Mouse (Mus musculus) stomach, embryonic 15.5 days (tissue): ENCODE measurements around the gene 4930505A04Rik. TPM values are rescaled to one million over a fixed set of nuclear protein-coding genes. Genes with fewer than 3 reads are reported as not detected.

Source experiments
- ATAC-seq: fragments of 200-750 bp; cut with Nextera tagmentation; 2 replicates; pipeline ENCODE4 v1.8.0; 2017; ENCODE audit warnings: low read depth, moderate number of reproducible peaks, moderate TSS enrichment; ENCODE audit not compliant: insufficient read depth, low FRiP score
- H3K27ac ChIP-seq: fragments of 300-500 bp; sonication (generic); 2 replicates; pipeline ENCODE4 v1.5.1; 2015; ENCODE audit warnings: mild to moderate bottlenecking, inconsistent platforms
- H3K27me3 ChIP-seq: fragments of 300-500 bp; sonication (generic); replicated peaks from 2 replicates; pipeline ENCODE4 v1.6.1; 2015; ENCODE audit warnings: inconsistent platforms
- H3K36me3 ChIP-seq: fragments of 300-500 bp; sonication (generic); 2 replicates; pipeline ENCODE4 v1.6.1; 2015; ENCODE audit warnings: inconsistent platforms
- H3K4me1 ChIP-seq: fragments of 300-500 bp; sonication (generic); 2 replicates; pipeline ENCODE4 v1.6.1; 2015; ENCODE audit warnings: inconsistent platforms
- H3K4me2 ChIP-seq: fragments of 300-500 bp; sonication (generic); 2 replicates; pipeline ENCODE4 v1.6.1; 2015; ENCODE audit warnings: mild to moderate bottlenecking, inconsistent platforms
- H3K4me3 ChIP-seq: fragments of 300-500 bp; sonication (generic); replicated peaks from 2 replicates; pipeline ENCODE4 v1.5.1; 2015; ENCODE audit warnings: inconsistent platforms
- H3K9ac ChIP-seq: fragments of 300-500 bp; sonication (generic); 2 replicates; pipeline ENCODE4 v1.6.1; 2015; ENCODE audit warnings: inconsistent platforms
- H3K9me3 ChIP-seq: fragments of 300-500 bp; sonication (generic); 2 replicates; pipeline ENCODE4 v1.6.1; 2016; ENCODE audit warnings: inconsistent platforms
- WGBS: fragments of 180-500 bp; shearing (Covaris S2); methylation state at CpG from one replicate; pipeline ENCODE4 v1.1.7; 2015; 5-methylcytosine and 5-hydroxymethylcytosine counted together
- polyA plus RNA-seq: library from polyadenylated mRNA; unstranded; fragments of >200 nt; fragmentation: Nextera tagmentation; extraction: Ambion mirVana; gene quantifications from 2 replicates; pipeline ENCODE4 v1.2.1, GENCODE M21; 2015

The 4930505A04Rik gene
- 0.14 TPM in 1 of 2 replicates, not detected in the other for polyA plus RNA-seq

DNA sequence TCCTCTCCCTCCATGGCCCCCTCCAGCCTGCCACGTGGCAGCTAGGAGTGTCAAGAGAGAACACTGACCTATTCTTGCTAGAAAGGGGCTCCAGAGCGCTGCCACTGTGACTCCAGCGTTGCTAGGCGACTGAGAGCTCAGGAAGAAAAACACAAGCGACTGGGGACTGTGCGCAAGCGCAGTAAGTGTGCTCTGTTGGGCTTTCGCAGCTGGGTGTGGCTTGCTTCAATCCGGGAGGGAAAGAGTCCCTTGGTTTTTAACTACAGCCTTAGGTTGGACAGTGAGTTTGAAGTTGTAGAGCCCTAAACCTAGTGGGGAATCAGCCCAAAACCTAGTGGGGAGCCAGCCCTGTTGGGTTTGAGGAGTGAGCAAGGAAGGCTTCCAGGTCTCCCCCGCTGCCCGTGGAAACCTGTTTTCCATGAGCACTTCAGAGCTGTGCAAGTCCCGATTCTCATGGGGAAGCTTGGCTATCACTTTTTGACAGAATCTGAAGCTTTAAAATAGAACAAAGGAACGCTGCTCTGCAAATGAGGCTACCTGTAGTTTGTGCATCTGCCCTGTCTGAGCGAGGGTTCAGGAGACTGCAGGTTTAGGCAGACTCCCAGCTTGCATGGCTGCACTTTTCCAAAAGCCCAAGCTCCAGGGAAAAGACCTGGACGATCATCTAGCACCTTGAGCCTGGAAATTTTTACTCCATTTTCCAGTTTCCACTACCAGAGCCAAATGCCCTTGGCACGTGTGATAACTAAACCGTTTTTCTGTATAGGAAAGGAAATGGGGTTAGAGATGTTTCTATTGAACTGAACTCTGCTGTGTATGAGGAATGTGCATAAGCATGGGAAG, at the start of gene 4930505A04Rik:
Gene 4930505A04Rik (minus strand): TSS at position 77 of the 843 bp plus-strand sequence.
- Histone ChIP-seq H3K27ac (peak within 1 kb of the TSS; percentile 73), H3K9ac (peak within 1 kb of the TSS; percentile 33; the same call in 1 of the 2 replicates), H3K4me1 (peaks cover 4% of the 10 kb centered on the region; the same call in 1 of the 2 replicates), H3K4me3 (peak within 1 kb of the TSS; percentile 45), H3K4me2 (peak within 1 kb of the TSS; percentile 71), H3K27me3 (no peaks in the 10 kb centered on the region), H3K36me3 (no peaks in the 10 kb centered on the region), H3K9me3 (no peaks in the 10 kb centered on the region)
- WGBS, result 5% methylated on average over 17 of the region's 17 CpGs
- ATAC-seq, result peak; percentile 95

- no peak for ATAC-seq
- Histone ChIP-seq H3K27ac (no peak overlapping the region), H3K4me2 (no peak overlapping the region), H3K36me3 (no peaks in the 10 kb centered on the region), H3K9ac (no peak overlapping the region), H3K4me1 (no peaks in the 10 kb centered on the region), H3K4me3 (no peak overlapping the region), H3K9me3 (no peaks in the 10 kb centered on the region), H3K27me3 (no peaks in the 10 kb centered on the region)
- 79% methylated on average over 2 of the region's 2 CpGs for WGBS
These were observed 45.5 kb upstream of the 4930505A04Rik start for GRCm38 (mm10) chr11:30517133-30517532.

DNA sequence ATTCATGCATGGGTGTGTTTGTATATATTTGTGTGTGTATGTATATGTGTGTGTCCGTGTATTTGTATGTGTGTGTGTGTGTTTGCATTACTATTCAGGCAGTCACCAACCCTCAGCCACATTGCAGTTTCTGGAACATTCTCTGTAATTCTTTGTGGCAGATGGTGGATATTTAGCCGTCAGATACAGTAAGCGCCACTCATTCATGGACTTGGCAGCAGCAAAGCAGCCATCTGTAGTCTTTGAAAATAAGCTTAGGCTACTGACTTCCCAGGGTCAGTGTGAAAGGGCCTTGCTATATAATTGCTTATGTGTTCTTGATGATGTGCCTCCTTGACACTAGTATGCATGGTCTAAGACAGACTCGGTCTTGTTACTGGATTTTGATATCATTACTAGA, 36.6 kb upstream of the 4930505A04Rik start:
- H3K4me2 ChIP-seq, result no peak overlapping the region
- H3K36me3 ChIP-seq, result no peaks in the 10 kb centered on the region
- no peaks in the 10 kb centered on the region for H3K9me3 ChIP-seq
- no peaks in the 10 kb centered on the region for H3K27me3 ChIP-seq
- H3K4me3 ChIP-seq, result no peak overlapping the region
- no peaks in the 10 kb centered on the region for H3K4me1 ChIP-seq
- H3K9ac ChIP-seq, result no peak overlapping the region
- H3K27ac ChIP-seq, result no peak overlapping the region
- ATAC-seq, result no peak
- 84% methylated on average over 4 of the region's 4 CpGs for WGBS

- H3K4me2 ChIP-seq, result no peak overlapping the region
- no peaks in the 10 kb centered on the region for H3K27me3 ChIP-seq
- WGBS, result 36% methylated on average over 3 of the region's 3 CpGs
- no peak overlapping the region for H3K9ac ChIP-seq
- no peaks in the 10 kb centered on the region for H3K4me1 ChIP-seq
- no peaks in the 10 kb centered on the region for H3K36me3 ChIP-seq
- no peaks in the 10 kb centered on the region; the same call in 1 of the 2 replicates for H3K9me3 ChIP-seq
- no peak for ATAC-seq
- H3K4me3 ChIP-seq, result no peak overlapping the region
- no peak overlapping the region for H3K27ac ChIP-seq
These were observed 27.2 kb upstream of the 4930505A04Rik start for GRCm38 (mm10) chr11:30498738-30499355.

- WGBS, result 58% methylated on average over 2 of the region's 2 CpGs
- ATAC-seq, result no peak
- H3K36me3 ChIP-seq, result no peaks in the 10 kb centered on the region
- H3K27me3 ChIP-seq, result no peaks in the 10 kb centered on the region
- no peak overlapping the region for H3K4me3 ChIP-seq
- H3K4me1 ChIP-seq, result no peaks in the 10 kb centered on the region
- H3K9me3 ChIP-seq, result no peaks in the 10 kb centered on the region; the same call in 1 of the 2 replicates
- H3K9ac ChIP-seq, result no peak overlapping the region
- no peak overlapping the region for H3K4me2 ChIP-seq
- H3K27ac ChIP-seq, result no peak overlapping the region
These were observed 25.5 kb upstream of the 4930505A04Rik start for GRCm38 (mm10) chr11:30497151-30497550.

DNA sequence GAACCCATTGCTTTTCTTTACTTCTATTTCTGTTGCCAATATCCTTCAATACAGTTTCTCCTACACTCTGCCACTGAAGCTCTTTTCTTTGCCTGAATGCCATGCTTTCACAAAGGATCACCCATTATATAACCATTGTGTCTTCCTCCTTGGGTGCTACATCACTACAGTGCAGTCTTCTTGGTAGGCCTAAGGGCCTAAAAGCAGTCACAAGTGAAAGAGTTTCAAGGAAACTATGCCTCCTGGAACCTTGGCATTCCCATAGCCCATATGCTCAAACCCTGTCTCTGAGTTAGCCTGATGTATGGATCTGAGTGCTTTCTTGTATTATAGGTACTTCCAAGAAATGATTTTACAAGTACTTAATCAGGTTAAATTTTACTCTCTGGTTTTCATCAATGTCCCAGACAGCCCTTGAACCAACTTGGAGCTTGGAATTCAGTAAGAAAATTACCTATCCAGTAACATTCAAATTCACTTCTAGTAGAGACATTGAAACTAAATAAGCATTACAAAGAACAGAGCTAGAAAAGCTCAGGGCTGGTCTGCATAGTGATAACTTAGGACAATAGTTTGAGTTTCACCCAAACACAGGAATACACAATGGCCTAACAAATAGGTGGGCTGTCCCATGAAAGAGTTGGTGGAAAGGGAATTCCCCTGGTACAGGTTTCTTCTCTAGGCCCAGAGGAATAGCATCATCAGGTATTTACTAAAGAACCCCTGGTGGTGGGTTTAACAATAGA, 20.1 kb upstream of the 4930505A04Rik start:
- Histone ChIP-seq H3K4me3 (no peak overlapping the region), H3K4me1 (no peaks in the 10 kb centered on the region), H3K27ac (no peak overlapping the region), H3K36me3 (no peaks in the 10 kb centered on the region), H3K9me3 (no peaks in the 10 kb centered on the region; the same call in 1 of the 2 replicates), H3K4me2 (no peak overlapping the region), H3K27me3 (no peaks in the 10 kb centered on the region), H3K9ac (no peak overlapping the region)
- ATAC-seq, result no peak

GRCm38 (mm10) chr11:30488183-30488582, 16.6 kb upstream of the 4930505A04Rik start:
- no peak overlapping the region for H3K27ac ChIP-seq
- no peaks in the 10 kb centered on the region for H3K27me3 ChIP-seq
- no peak for ATAC-seq

GRCm38 (mm10) chr11:30483286-30483685, 11.7 kb upstream of the 4930505A04Rik start:
- Histone ChIP-seq H3K4me2 (no peak overlapping the region), H3K27ac (no peak overlapping the region), H3K4me1 (no peaks in the 10 kb centered on the region), H3K4me3 (no peak overlapping the region), H3K9me3 (no peaks in the 10 kb centered on the region), H3K36me3 (no peaks in the 10 kb centered on the region), H3K9ac (no peak overlapping the region), H3K27me3 (no peaks in the 10 kb centered on the region)
- WGBS, result 63% methylated on average over 4 of the region's 4 CpGs
- ATAC-seq, result no peak

More at GRCm38 (mm10) chr11:30488183-30488582, 16.6 kb upstream of the 4930505A04Rik start:
- Histone ChIP-seq H3K9ac (no peak overlapping the region), H3K9me3 (no peaks in the 10 kb centered on the region), H3K4me3 (no peak overlapping the region), H3K4me1 (no peaks in the 10 kb centered on the region), H3K36me3 (no peaks in the 10 kb centered on the region), H3K4me2 (no peak overlapping the region)
- WGBS, result 78% methylated on average over 10 of the region's 10 CpGs

DNA sequence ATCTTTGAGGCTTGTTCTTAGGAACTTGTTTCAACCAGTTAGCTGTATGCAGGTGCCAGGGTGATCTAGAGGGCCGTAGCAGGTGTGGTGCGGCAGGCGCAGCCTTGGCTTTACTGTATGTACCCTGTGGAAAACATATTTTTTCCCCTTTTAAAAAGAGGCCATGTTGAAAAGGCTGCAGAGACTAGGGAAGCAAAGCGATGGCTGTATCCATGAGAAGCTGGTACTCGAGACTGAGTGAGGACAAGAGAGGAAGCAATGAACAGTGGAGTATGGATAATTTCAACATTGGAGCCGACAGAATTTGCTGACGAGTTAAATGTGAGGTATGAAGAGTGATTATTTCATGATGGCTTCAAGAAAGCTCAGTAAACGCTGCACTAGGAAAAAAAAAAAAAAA, 440 bp downstream of the 4930505A04Rik start:
- 57% methylated on average over 8 of the region's 8 CpGs for WGBS
- peak overlapping the region; percentile 73 for H3K27ac ChIP-seq

DNA sequence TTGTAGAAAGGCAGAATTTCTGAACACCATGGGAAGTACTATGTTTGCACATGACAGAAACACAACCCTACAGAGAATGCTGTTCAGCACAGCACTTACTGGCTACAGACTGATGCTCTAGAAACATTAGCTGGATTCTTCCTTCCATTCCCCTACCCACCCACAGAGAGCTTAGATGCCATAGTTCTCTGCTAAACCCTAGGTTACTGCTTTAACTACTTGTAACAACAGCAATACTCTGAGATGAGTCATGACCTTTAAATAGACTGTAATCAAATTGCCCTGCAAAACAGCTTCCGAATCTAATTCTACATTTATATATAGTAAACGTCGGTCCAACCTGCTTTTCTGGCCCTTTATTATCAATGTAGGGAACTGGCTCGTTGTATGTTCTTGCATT, 17.3 kb downstream of the 4930505A04Rik start:
- Histone ChIP-seq H3K4me2 (no peak overlapping the region), H3K4me3 (no peak overlapping the region), H3K4me1 (no peaks in the 10 kb centered on the region), H3K27ac (no peak overlapping the region), H3K36me3 (no peaks in the 10 kb centered on the region), H3K27me3 (no peaks in the 10 kb centered on the region), H3K9me3 (no peaks in the 10 kb centered on the region), H3K9ac (no peak overlapping the region)
- no peak for ATAC-seq
- WGBS, result 80% methylated on average over 4 of the region's 4 CpGs

More for the DNA sequence above, 440 bp downstream of the 4930505A04Rik start:
- Histone ChIP-seq H3K36me3 (no peaks in the 10 kb centered on the region), H3K27me3 (no peaks in the 10 kb centered on the region), H3K4me1 (peaks cover 4% of the 10 kb centered on the region; the same call in 1 of the 2 replicates), H3K9ac (no peak overlapping the region), H3K4me3 (peak overlapping the region; percentile 45; the same call in 1 of the 2 replicates), H3K9me3 (no peaks in the 10 kb centered on the region), H3K4me2 (peak overlapping the region; percentile 71)
- ATAC-seq, result peak; percentile 6; the same call in 1 of the 2 replicates

DNA sequence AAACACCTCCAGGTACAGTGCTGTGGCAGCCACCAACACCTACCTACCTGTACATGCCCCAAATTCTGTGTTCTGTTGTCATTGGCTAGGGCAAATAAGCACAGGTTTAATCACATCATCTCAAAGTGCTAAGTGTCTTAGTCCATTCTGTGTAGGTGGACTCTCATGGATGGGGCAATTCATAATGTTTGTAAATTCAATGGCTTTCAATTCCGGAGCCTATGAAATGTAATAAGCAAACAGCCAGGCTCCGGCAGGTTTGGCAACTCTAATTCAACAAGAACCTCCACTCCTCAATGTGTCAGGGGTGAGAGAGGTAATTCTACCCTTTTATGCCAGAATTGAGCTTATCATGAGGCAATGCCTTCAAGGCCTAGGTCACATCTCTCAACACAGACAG, 23.5 kb downstream of the 4930505A04Rik start:
- no peaks in the 10 kb centered on the region for H3K9me3 ChIP-seq
- no peak overlapping the region for H3K27ac ChIP-seq
- 69% methylated on average over 2 of the region's 2 CpGs for WGBS
- H3K36me3 ChIP-seq, result no peaks in the 10 kb centered on the region
- H3K4me1 ChIP-seq, result no peaks in the 10 kb centered on the region
- H3K4me3 ChIP-seq, result no peak overlapping the region
- ATAC-seq, result no peak
- H3K9ac ChIP-seq, result no peak overlapping the region
- H3K27me3 ChIP-seq, result no peaks in the 10 kb centered on the region
- no peak overlapping the region for H3K4me2 ChIP-seq
